Mouse (Mus musculus) liver, embryonic 16.5 days (tissue): ENCODE results near the gene Kalrn. TPM values are rescaled to one million over a fixed set of nuclear protein-coding genes. Genes with fewer than 3 reads are reported as not detected.

Experiments
- ATAC-seq: fragments of 200-750 bp; cut with Nextera tagmentation; 2 replicates; pipeline ENCODE4 v1.8.0; 2017; ENCODE audit warnings: low read depth, mild to moderate bottlenecking, moderate number of reproducible peaks, moderate library complexity
- H3K27ac ChIP-seq: fragments of 300-500 bp; sonication (generic); 2 replicates; pipeline ENCODE4 v1.5.1; 2014; ENCODE audit warnings: mild to moderate bottlenecking, low read length
- H3K27me3 ChIP-seq: fragments of 300-500 bp; sonication (generic); 2 replicates; pipeline ENCODE4 v1.6.1; 2014; ENCODE audit warnings: low read depth, low read length, mixed read lengths; ENCODE audit not compliant: control insufficient read depth, insufficient read depth
- H3K36me3 ChIP-seq: fragments of 300-500 bp; sonication (generic); 2 replicates; pipeline ENCODE4 v1.6.1; 2014; ENCODE audit warnings: mild to moderate bottlenecking; ENCODE audit not compliant: control insufficient read depth, insufficient read depth
- H3K4me1 ChIP-seq: fragments of 300-500 bp; sonication (generic); 2 replicates; pipeline ENCODE4 v1.6.1; 2014; ENCODE audit warnings: low read depth, low read length, mixed read lengths; ENCODE audit not compliant: control insufficient read depth
- H3K4me2 ChIP-seq: fragments of 300-500 bp; sonication (generic); 2 replicates; pipeline ENCODE4 v1.6.1; 2014; ENCODE audit warnings: low read depth, low read length, mixed read lengths
- H3K4me3 ChIP-seq: fragments of 300-500 bp; sonication (generic); 2 replicates; pipeline ENCODE4 v1.5.1; 2014; ENCODE audit warnings: low read depth, mild to moderate bottlenecking, low read length
- H3K9ac ChIP-seq: fragments of 300-500 bp; sonication (generic); 2 replicates; pipeline ENCODE4 v1.6.1; 2014; ENCODE audit warnings: low read depth, low read length
- H3K9me3 ChIP-seq: fragments of 300-500 bp; sonication (generic); replicated peaks from 2 replicates; pipeline ENCODE4 v1.6.1; 2016; ENCODE audit warnings: low read length; ENCODE audit not compliant: control insufficient read depth
- WGBS: fragments of 180-500 bp; shearing (Covaris S2); extraction: QIAGEN DNeasy Blood & Tissue Kit; methylation state at CpG from one replicate; pipeline ENCODE4 v1.1.7; 2014; ENCODE audit not compliant: insufficient replicate concordance; 5-methylcytosine and 5-hydroxymethylcytosine counted together
- polyA plus RNA-seq: library from polyadenylated mRNA; unstranded; fragments of >200 nt; fragmentation: Nextera tagmentation; extraction: Ambion mirVana; gene quantifications from 2 replicates; pipeline ENCODE4 v1.2.1, GENCODE M21; 2015

Kalrn gene
- polyA plus RNA-seq, 1 experiment from 2014 or later = 11.2 TPM

GRCm38 (mm10) chr16:34414581-34414980 lies 158.8 kb downstream of the Kalrn start:
- no peak overlapping the region for H3K27ac ChIP-seq
- H3K36me3 ChIP-seq = no peaks in the 10 kb centered on the region
- no peak overlapping the region for H3K4me3 ChIP-seq
- 26% methylated on average over 7 of the region's 7 CpGs for WGBS
- ATAC-seq = no peak
- no peaks in the 10 kb centered on the region for H3K27me3 ChIP-seq
- no peaks in the 10 kb centered on the region for H3K9me3 ChIP-seq
- H3K4me1 ChIP-seq = no peaks in the 10 kb centered on the region
- no peak overlapping the region for H3K9ac ChIP-seq
- no peak overlapping the region for H3K4me2 ChIP-seq

- Histone ChIP-seq H3K27me3 (no peaks in the 10 kb centered on the region), H3K4me2 (no peak overlapping the region), H3K4me1 (no peaks in the 10 kb centered on the region), H3K4me3 (no peak overlapping the region), H3K27ac (no peak overlapping the region), H3K9ac (no peak overlapping the region), H3K9me3 (no peaks in the 10 kb centered on the region), H3K36me3 (no peaks in the 10 kb centered on the region)
- WGBS = 33% methylated on average over 10 of the region's 10 CpGs
- no peak for ATAC-seq
Observed at GRCm38 (mm10) chr16:34413868-34414333, 159.4 kb downstream of the Kalrn start.

GRCm38 (mm10) chr16:34407036-34407435 lies 166.3 kb downstream of the Kalrn start:
- no peak overlapping the region for H3K27ac ChIP-seq
- H3K9me3 ChIP-seq = no peaks in the 10 kb centered on the region
- H3K4me1 ChIP-seq = no peaks in the 10 kb centered on the region
- H3K27me3 ChIP-seq = no peaks in the 10 kb centered on the region
- no peak overlapping the region for H3K4me3 ChIP-seq
- 62% methylated on average over 8 of the region's 8 CpGs for WGBS
- H3K9ac ChIP-seq = no peak overlapping the region
- ATAC-seq = no peak
- no peaks in the 10 kb centered on the region for H3K36me3 ChIP-seq
- H3K4me2 ChIP-seq = no peak overlapping the region

GRCm38 (mm10) chr16:34405094-34405493 lies 168.2 kb downstream of the Kalrn start:
- Histone ChIP-seq H3K9me3 (no peaks in the 10 kb centered on the region), H3K9ac (no peak overlapping the region), H3K27ac (no peak overlapping the region), H3K4me1 (no peaks in the 10 kb centered on the region), H3K4me2 (no peak overlapping the region), H3K27me3 (no peaks in the 10 kb centered on the region), H3K4me3 (no peak overlapping the region), H3K36me3 (no peaks in the 10 kb centered on the region)
- WGBS = 40% methylated on average over 5 of the region's 5 CpGs
- ATAC-seq = no peak

GRCm38 (mm10) chr16:34401216-34401615 lies 172.1 kb downstream of the Kalrn start:
- Histone ChIP-seq H3K4me1 (no peaks in the 10 kb centered on the region), H3K4me3 (no peak overlapping the region), H3K27me3 (no peaks in the 10 kb centered on the region), H3K9ac (no peak overlapping the region), H3K36me3 (no peaks in the 10 kb centered on the region), H3K9me3 (no peaks in the 10 kb centered on the region), H3K27ac (no peak overlapping the region), H3K4me2 (no peak overlapping the region)
- no peak for ATAC-seq
- 40% methylated on average over 1 of the region's 1 CpGs for WGBS

- no peaks in the 10 kb centered on the region for H3K36me3 ChIP-seq
- no peak overlapping the region for H3K4me2 ChIP-seq
- WGBS = 37% methylated on average over 13 of the region's 13 CpGs
- ATAC-seq = no peak
- H3K4me1 ChIP-seq = no peaks in the 10 kb centered on the region
- no peak overlapping the region for H3K27ac ChIP-seq
- no peak overlapping the region for H3K4me3 ChIP-seq
- no peak overlapping the region for H3K9ac ChIP-seq
- no peaks in the 10 kb centered on the region for H3K9me3 ChIP-seq
- no peaks in the 10 kb centered on the region for H3K27me3 ChIP-seq
Observed at GRCm38 (mm10) chr16:34400102-34400728, 173.1 kb downstream of the Kalrn start.

GRCm38 (mm10) chr16:34395221-34395811 lies 178.0 kb downstream of the Kalrn start:
- ATAC-seq = no peak
- H3K4me3 ChIP-seq = no peak overlapping the region
- H3K4me2 ChIP-seq = no peak overlapping the region
- H3K36me3 ChIP-seq = no peaks in the 10 kb centered on the region
- no peaks in the 10 kb centered on the region for H3K27me3 ChIP-seq
- no peaks in the 10 kb centered on the region for H3K9me3 ChIP-seq
- no peaks in the 10 kb centered on the region for H3K4me1 ChIP-seq
- no peak overlapping the region for H3K9ac ChIP-seq
- no peak overlapping the region for H3K27ac ChIP-seq

- Histone ChIP-seq H3K9ac (no peak overlapping the region), H3K36me3 (no peaks in the 10 kb centered on the region), H3K4me3 (no peak overlapping the region), H3K27me3 (no peaks in the 10 kb centered on the region), H3K4me2 (no peak overlapping the region), H3K4me1 (no peaks in the 10 kb centered on the region), H3K27ac (no peak overlapping the region), H3K9me3 (no peaks in the 10 kb centered on the region)
- ATAC-seq = no peak
- 53% methylated on average over 5 of the region's 5 CpGs for WGBS
Observed at GRCm38 (mm10) chr16:34389520-34390271, 183.6 kb downstream of the Kalrn start.

GRCm38 (mm10) chr16:34388871-34389270 lies 184.5 kb downstream of the Kalrn start:
- Histone ChIP-seq H3K27ac (no peak overlapping the region), H3K27me3 (no peaks in the 10 kb centered on the region), H3K4me2 (no peak overlapping the region), H3K4me3 (no peak overlapping the region), H3K36me3 (no peaks in the 10 kb centered on the region), H3K4me1 (no peaks in the 10 kb centered on the region), H3K9me3 (no peaks in the 10 kb centered on the region), H3K9ac (no peak overlapping the region)
- no peak for ATAC-seq
- 57% methylated on average over 6 of the region's 6 CpGs for WGBS
